Mouse (Mus musculus) retina, postnatal 7 days (tissue): ENCODE measurements at regions not wholly inside any gene's neighbourhood (a gene's known extent, or its start where the extent isn't known, plus 50 kb on each side); places are given as distances from the start of the nearest gene placed in this dataset.

ENCODE experiments used
- DNase-seq: peaks from one replicate; pipeline ENCODE4 v3.0.0-alpha.2; 2012; ENCODE audit warnings: low read depth, low spot score

DNA sequence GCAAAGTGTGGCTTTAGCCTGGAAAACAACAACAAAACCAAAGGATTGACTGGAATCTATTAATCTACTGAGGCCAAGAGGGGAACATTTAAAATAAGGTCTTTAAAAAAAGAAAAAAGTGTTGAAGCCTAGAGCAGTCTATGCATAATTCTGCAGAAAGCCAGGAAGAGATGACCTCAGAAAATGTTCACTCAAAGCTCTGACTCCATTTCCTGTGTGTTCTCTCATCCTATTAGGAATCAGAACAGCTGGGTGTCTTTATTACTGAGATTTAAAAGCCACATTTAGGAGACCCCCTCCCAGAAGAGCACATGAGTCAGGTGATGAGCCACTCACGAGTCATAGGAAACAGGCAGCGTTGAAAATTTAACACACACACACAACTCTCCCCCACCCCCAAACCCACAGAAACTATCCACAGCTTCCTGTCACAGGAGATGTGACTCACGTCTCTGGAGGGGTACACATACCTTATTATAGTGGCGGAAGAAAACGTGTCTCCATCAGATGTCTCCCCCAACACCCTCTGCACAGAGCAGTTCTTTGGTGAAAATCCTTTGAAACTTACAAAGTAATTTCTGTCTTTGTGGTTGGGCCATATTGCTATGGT is 140.2 kb upstream of the Hmga2 start:
- no peak for DNase-seq

DNA sequence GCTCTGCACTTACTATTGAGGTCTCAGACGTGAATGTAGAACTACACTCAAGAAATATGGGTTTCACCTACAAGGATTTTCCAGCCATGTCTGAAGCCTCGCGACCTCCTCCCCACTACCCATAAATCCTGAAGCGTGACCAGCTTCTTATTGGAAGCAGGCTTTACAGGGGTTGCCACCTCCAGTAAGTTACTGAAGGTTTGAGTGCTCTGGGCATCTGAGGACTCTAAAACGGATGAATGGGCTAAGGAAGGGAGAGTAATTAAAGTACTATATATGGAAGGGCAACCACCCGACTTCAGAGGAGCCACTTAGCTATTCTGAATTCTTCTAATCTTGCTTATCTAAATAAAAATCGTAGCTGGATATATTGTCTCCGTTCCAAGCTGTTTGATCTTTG is 136.1 kb upstream of the Hmga2 start:
- DNase-seq, result no peak

DNA sequence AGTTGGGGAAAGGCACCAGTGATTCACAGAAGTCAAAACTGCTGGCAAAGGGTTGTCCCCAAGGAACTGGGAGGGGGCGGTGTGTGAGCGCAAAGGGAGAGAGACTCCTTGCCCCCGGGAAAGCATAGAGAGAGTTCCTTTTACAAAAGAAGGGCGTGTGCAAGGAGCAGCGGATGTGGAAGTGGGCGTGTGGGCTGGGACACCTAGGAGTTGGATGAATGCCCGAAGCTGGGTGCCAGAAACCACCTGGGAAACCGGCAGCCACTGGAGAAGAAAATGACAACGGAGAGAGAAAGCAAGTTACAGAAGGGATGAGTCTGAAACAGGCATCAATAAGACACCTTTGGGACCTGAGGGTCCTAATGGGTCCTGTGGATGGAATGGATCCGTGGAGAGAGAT is 133.8 kb upstream of the Hmga2 start:
- DNase-seq, result no peak

DNA sequence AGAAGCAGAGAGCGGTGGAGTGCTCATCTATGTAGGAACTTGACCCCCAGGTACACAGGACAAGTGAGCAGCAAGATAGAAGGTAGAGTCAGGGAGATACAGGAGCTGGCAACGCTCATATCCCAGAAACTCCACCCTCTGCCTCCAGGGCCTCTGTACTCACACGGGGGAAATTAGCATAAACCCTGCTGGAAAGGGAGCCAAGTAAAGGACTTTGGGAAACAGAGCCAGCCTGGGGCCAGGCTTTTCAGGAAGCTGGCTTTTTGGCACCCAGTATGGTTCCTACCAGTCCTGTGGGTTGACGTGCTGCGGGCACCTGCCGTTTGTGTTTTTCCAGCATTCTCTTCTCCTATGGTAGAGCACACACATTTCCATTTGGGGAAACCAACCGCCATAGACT is 128.2 kb upstream of the Hmga2 start:
- no peak for DNase-seq

DNA sequence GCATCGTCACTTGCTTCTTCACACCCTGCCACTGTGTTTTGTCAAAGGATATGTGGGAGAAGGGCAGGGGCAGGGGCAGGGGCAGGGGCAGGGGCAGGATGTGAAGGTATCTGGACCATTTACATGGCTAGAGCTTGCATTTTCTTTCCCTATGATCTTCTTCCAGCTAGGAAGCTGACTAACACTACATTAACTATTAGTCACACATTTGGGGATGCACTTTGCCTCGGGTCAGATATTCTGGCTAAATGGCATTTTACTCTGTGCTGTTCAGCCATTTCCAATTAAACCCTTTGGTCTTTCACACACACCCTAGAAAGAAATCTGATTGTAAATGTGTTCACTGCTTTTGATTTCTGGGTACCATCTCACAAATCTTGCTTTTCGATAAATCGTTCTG is 126.9 kb upstream of the Hmga2 start:
- no peak for DNase-seq

DNA sequence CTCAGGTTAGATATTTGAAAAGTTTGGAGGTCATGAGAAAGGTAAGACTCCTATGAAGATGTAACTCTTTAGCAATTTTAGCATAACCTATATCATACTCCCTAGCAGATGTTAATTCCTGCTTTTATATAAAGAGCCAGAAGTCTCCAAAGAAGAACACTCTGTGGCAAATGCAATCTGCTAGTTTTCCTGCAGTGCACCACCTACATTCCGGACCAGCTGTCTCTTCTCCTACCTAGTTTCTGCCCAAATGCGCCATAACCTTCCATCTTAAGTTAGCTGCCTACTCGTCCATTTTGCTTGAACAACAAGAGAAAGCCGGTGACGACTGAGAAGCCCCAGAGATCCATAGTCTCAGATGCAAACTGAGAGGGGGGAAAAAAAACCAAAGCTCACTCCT is 124.5 kb upstream of the Hmga2 start:
- DNase-seq, result no peak

DNA sequence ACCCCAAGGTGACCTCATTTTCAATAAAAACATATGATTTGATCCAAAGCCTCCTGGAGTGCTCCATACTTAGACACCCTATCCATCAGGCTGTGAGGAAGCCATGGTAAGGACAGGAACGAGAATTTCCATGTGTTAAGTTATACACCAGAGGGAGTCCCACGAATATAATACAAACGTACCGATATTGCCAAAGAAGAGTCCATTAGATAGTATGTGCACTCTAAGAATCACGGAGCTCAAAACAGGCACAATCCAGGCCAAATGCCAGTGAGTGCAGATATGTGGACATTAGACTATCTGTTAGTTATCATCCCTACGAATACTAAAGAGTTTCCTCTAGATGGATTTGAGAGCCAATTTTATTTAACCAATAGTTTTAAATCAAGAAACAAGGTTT is 123.3 kb upstream of the Hmga2 start:
- DNase-seq, result no peak

DNA sequence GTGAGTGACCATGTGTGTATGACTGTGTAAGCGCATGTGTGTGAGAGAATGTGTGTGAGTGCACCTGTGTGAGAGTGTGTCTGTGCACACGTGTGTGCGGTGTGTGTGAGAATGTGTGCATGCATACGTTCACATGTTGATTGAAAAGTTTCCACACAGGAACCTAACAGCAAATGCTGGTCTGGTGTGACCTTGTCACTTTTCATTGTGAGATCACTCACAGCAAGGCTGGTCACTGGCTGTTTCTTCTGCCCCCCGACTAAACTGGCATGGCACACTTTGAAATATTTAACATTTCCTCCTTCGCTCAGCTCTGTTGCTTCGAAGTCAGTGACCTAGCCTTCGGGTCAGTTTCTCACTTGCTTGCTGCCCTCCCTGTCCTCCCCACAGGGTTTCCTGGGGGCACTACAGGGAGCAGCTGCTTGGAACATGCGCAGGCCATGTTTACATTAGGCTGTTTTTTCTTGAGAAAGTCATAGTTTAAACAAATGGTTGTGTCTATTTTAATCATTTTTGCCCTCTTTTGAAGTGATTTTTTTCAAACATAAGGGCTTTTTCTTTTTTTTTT is 121.1 kb upstream of the Hmga2 start:
- no peak for DNase-seq

DNA sequence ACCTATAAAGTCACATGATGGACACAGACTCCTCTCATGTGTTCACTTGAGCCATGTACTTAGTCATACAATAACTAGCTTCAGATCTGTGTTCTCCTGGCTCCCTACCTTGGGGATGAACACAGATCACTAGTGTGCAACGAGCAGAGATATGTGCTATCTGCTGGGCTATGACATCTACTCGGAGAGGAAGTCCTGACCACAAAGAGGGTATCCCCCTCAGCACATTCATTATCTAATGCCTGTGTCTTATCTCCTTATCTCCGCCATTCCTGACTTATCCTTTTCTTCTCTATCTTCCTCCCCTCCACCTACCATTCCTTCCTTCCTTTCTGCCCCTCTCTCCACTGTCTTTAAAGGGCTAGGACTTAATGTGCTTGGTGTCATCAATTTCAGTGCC is 118.9 kb upstream of the Hmga2 start:
- DNase-seq, result no peak

DNA sequence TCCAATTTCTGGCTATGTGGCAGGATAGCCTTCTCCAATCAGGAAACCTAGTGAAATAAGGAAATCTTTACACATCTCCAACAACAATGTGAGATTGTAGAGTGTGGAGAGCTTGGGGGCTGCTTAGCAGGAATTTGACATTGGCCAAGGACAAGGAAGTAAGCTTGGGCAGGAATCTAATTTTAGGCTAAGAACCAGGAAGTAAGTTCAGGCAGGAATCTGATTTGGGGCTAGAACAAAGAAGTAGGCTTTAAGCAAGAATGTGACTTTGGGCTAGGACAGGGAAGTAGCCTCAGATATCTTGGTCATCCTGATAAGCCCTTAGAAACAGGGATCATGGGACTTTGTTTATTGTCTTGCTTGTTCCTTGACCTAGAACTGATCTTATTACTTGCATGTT is 117.6 kb upstream of the Hmga2 start:
- no peak for DNase-seq

DNA sequence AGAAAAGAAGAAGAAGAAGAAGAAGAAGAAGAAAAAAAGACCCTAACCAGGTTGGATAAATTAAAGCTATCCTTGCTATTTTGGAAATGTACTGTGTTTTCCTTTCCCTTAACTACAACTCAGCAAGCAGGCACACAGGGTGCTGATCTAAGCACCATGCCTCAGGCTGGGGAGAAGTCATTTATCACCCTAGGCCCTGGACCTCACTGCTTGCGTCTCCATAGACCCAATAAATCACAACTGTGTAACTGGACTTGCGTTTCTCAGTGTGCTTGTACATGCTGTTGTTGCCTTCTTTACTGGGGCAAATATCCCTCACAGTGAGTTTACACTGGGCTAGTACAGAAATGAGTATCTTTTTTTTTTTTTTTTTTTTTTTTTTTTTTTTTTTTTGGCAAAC is 113.4 kb upstream of the Hmga2 start:
- DNase-seq, result no peak

DNA sequence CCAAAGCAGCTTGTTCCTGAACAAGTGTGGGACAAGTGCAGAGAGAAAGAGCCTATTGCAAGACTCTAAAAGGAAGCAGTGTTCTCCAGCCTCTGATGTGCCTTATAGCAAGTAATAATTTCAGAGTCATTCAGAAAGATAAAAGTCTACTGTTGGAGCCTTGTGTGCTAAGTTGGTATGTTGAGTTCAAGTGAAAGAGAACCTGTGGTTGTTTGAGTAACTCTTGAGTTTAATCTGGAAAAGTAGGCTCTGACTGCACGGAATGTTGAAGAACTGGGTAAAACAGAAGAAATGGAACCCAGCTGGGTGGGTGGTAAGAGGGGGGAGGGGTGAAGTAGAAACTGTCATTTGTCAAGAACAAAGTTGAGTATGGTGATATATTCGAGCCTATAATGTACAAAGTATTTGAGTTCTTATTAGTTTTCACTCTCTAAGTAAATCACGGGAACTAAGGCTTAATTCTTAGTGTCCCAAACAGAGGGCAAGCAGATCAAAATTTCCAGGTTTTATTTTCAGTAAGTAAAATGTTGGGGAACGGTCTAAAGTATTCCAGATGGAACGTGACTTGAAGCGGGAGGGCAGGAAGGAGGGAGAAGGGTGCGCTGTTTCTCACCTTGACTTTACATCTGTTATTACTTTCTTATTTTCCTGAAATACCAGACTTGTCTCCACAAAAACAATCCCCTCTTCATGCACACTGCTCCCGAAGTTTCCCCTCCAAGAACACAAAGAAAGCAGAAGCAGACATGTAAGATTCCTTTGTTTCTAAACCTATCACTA is 111.8 kb upstream of the Hmga2 start:
- DNase-seq, result no peak

DNA sequence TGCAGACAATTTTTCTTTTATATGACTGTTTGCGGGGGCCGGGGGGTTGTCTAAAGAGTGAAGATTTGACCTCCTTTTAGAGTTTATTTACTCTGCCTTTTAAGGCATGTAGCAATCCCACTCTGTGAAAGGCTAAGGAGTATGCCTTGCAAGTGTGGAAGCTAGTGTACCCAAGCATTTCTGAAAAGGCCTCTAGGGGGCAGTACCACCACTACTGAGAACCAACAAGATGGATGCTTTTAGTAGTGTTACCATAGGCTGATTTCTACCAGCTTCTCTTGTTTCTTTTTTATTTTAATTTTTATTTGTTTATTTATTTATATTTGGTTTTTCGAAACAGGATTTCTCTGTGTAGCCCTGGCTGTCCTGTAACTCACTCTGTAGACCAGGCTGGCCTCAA is 110.9 kb upstream of the Hmga2 start:
- DNase-seq, result no peak

DNA sequence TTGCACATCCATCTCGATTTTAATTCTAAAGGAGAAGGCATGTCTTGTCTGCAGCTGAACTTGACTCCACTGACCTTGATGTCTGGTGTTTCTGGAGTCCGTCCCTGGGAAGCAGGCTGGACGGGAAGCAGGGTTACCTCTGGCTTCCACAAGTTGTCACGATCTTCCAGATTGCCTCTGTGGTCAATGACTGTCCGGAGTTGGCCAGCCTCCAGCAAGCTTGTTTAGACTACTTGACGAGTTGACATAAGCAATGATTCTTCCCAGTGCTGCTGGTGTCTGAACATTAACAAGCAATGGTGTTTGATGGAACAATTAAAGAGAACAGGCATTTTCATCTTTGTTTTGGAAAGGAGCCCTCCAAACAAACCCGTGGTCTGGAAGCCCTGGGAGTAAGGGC is 106.2 kb upstream of the Hmga2 start:
- no peak for DNase-seq

DNA sequence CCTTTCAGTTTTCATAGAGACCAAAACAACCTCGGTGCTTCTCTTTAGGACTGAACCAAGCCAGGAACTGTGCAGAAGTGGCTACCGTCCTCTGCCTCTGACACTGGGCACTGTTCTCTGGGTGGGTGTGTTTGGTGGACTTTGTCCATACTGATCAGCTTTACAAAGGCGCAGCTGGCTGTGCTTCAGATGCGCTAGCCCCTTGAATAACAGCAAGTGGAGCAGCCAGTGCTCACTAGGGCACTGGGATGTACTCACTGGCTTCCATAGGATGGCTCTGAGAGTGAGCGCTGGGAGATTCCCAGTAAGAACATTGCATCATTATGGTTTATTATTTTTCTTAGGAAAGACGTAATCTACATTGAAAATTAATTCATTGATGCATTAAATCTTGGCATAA is 105.3 kb upstream of the Hmga2 start:
- no peak for DNase-seq

DNA sequence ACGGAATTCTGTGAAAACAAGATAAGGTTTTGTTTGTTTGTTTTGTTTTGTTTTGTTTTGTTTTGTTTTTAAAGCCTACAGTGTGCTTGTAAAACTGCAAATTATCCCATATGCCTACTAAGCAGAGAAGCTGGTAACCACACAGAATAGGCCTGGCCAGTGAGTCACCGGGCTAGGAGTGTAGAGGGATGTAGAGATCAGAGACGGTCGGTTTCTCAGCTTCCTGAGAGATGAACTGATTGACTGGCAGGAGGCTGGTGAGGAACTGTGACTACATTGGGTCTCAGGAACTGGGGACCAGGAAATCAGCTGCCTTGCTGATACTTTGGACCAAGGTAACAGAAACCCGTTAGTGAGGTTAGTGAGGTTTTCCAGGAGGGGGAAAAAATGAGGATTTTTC is 100.6 kb upstream of the Hmga2 start:
- DNase-seq, result no peak

DNA sequence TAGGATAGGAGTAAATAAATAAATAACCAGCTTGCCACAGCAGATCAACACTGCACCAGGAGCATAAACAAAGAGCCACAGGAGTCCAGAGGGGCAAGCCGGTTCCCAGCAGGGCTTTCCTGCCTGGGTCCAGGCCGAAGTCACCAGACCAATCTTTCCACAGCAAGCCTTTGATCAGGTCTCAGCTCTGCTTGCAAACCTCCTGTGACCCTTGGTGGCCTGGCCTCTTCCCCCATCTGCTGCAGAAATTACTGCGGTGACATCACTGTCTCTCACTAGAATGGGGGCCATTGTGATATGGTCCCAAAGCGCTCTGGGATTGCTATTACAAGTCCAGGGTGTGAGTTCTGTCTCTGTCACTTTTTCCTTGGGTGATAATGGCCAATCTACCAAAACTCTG is 99.9 kb upstream of the Hmga2 start:
- DNase-seq, result no peak

DNA sequence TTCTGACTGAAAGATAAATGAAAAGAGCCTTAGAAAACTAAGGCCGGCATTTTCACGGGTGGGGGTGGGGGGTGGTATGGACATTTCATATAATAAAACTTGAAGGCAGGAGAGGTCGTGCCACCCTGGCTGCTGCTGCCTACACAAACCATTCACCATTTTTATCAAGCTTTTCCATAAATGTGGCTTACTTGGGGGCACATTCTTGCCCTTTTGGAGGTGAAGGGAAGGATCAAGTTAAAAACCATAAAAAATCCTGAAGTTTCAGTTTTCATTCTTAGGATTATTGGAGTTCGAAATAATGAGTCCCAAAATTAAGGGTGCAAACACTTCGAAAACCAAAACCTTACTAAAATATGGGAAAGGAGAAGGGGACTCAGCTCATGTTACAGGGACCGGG is 95.1 kb upstream of the Hmga2 start:
- DNase-seq, result no peak

DNA sequence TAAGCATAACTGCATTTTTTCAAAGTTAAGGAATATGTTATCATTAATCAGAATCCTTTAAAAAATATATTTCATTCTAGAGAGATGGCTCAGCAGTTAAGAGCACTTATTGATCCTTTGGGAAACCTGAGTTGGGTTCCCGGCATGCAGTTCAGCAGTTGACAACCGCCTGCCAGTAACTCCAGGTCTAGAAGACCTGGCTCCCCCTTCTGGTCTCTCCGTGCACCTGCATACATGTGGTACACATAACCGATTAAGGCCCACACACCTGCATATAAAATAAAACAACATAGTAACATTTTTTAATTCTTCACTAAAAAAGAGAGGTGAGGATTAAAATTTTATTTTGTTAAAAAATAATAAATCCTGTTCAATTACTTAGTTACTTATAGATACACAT is 89.7 kb upstream of the Hmga2 start:
- no peak for DNase-seq

DNA sequence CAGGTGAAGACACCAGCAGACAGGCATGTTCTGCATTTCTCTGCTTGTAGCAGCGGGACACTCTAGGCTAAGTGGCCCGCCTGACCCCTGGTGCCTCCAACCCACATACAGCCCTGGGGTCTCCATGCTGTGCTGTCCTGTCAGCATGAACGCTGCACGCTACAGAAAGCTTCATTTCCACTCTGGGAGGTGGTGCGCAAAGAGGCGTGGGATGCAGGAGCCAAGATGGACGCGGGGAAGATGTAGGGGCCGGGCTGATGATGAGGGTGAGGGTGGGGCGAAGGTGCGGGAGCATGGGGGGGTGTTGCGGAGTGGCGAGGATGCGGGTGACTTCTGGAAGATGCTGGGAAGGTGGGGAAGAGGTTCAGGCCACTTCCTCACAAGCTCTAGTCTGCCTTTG is 88.6 kb upstream of the Hmga2 start:
- no peak for DNase-seq

DNA sequence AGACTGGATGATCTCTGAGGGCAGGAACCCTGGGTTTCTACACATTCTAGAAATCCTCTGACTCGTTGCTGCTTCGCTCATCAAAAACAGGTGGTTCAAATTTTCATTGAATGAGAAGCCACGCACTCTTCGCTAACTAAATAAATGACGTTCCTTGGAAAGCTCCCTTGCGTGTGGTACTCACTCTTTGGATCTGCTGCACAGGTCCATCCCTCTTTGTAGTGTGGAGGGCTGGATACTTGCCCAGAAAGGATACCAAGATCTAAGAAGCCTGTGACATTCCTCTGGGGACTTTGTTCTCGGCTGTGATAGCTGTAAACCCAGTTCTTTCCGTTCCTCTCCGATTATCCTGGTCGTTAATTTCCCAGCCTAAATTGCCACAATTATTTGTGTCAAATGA is 87.7 kb upstream of the Hmga2 start:
- no peak for DNase-seq

DNA sequence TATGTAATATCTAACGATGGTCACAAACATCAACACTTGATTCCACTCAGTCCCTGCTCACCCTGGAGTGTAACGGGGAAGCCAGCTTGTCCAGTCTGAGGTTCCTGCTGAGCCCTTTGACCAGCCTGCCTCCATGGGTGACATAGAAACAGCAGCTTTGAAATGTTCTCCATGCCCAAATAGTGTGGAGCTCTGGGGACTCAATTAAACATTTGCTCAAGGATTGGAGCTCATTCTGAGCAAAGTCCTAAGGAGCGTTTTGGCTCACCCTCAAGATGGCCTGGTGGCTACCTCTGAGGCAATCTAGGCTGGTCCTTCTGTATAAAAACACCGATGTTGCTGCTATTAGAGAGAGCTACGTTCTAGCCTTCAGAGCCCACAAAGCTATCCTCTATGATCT is 85.6 kb upstream of the Hmga2 start:
- no peak for DNase-seq

DNA sequence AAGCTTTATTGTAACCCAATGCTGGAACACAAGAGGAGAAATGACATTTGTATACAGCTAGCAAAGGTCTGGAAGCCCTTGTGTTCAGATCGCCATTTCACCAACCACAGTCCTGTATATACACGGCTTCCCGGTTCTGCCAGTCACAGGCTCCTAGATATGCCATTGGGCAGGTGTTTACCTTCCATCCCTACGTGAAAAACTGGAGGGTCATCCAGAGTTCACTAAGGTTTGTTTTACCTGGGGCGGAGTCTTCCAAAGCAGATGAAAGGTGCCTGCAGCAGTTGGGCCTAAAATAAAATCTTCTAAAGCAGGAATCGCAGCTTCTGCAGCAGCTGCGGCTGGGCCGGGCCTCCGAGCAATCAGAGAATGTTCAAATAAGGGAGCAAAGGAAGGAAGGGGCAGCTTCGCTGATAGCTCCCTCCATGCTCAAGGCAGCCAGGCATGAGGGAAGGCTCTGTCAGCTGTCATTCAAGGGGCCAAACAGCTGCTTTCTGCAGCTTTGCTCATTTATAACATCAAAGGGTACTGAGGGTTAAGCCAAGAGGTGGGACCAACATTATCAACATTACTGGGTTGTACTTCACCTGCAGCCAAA is 81.7 kb upstream of the Hmga2 start:
- no peak for DNase-seq
